Mouse (Mus musculus): Measurements from ENCODE around the gene BC005537. TPM values are rescaled to one million over a fixed set of nuclear protein-coding genes. Genes with fewer than 3 reads are reported as not detected.
A peak's percentile ranks its signal among the peaks of the same experiment; 100 is the strongest.

The BC005537 gene
- total and polyA plus RNA-seq, 2 experiments from 2014 or later = 16.3 to 52.2 TPM

GRCm38 (mm10) chr13:24806079-24806478 is 4.6 kb downstream of the BC005537 start:
- Histone ChIP-seq H3K9me3 (ENCODE audit: low read length) (no peaks in the 10 kb centered on the region), H3K36me3 (ENCODE audit: insufficient read depth, low read length) (peaks cover 6% of the 10 kb centered on the region), H3K4me3 (ENCODE audit: low read depth, low read length) (no peak overlapping the region), H3K9ac (replicated peaks; ENCODE audit: low read length, poor library complexity, severe bottlenecking) (no peak overlapping the region), H3K4me2 (ENCODE audit: low read depth, low read length, poor library complexity, severe bottlenecking) (no peak overlapping the region), H3K27me3 (ENCODE audit: insufficient read depth, low read length) (no peaks in the 10 kb centered on the region), H3K4me1 (ENCODE audit: insufficient read depth, low read length) (peaks cover 13% of the 10 kb centered on the region), H3K27ac (ENCODE audit: low read depth, low read length) (no peak overlapping the region)
- no peak for TF ChIP-seq CTCF (IDR thresholded peaks at IDR 0.05)
- DNase-seq (ENCODE audit: low spot score) (no peak), ATAC-seq (ENCODE audit: low FRiP score) (no peak)

- 91% methylated on average over 2 of the region's 2 CpGs for WGBS
- Histone ChIP-seq H3K4me2 (ENCODE audit: low read depth, low read length, poor library complexity, severe bottlenecking) (no peak overlapping the region), H3K27ac (ENCODE audit: low read depth, low read length) (no peak overlapping the region), H3K9me3 (ENCODE audit: low read length) (no peaks in the 10 kb centered on the region), H3K27me3 (ENCODE audit: insufficient read depth, low read length) (no peaks in the 10 kb centered on the region), H3K4me3 (ENCODE audit: low read depth, low read length) (no peak overlapping the region), H3K4me1 (ENCODE audit: insufficient read depth, low read length) (no peaks in the 10 kb centered on the region), H3K36me3 (ENCODE audit: insufficient read depth, low read length) (peaks cover 13% of the 10 kb centered on the region), H3K9ac (replicated peaks; ENCODE audit: low read length, poor library complexity, severe bottlenecking) (no peak overlapping the region)
- DNase-seq (ENCODE audit: low spot score) (no peak), ATAC-seq (ENCODE audit: low FRiP score) (no peak)
- TF ChIP-seq CTCF (IDR thresholded peaks at IDR 0.05) = no peak
These were observed 11.1 kb downstream of the BC005537 start for GRCm38 (mm10) chr13:24812521-24812920.

DNA sequence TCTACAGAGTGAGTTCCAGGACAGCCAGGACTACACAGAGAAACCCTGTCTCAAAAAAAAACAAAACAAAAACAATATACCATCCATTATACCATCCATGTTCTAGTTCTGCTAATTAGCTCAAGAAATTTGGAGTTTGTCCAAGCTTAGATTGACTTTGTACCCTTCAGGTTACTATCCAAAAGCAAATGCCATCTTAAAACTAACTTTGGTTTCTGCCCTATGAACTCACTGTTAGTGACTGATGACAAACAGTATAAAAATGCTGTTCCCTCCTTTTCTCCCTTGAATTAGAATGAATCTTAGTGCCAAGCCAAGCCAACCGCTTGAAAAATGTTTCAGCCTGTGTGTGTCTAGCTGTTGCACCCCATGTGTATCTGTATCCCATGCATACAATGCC is 13.2 kb downstream of the BC005537 start:
- Histone ChIP-seq H3K4me3 (ENCODE audit: low read depth, low read length) (no peak overlapping the region), H3K4me1 (ENCODE audit: insufficient read depth, low read length) (no peaks in the 10 kb centered on the region), H3K27ac (ENCODE audit: low read depth, low read length) (no peak overlapping the region), H3K9me3 (ENCODE audit: low read length) (no peaks in the 10 kb centered on the region), H3K9ac (replicated peaks; ENCODE audit: low read length, poor library complexity, severe bottlenecking) (no peak overlapping the region), H3K36me3 (ENCODE audit: insufficient read depth, low read length) (peaks cover 13% of the 10 kb centered on the region), H3K27me3 (ENCODE audit: insufficient read depth, low read length) (no peaks in the 10 kb centered on the region), H3K4me2 (ENCODE audit: low read depth, low read length, poor library complexity, severe bottlenecking) (no peak overlapping the region)
- DNase-seq (ENCODE audit: low spot score) (no peak), ATAC-seq (ENCODE audit: low FRiP score) (no peak)
- TF ChIP-seq CTCF (IDR thresholded peaks at IDR 0.05) = no peak
- WGBS = 85% methylated on average over 1 of the region's 1 CpGs

DNA sequence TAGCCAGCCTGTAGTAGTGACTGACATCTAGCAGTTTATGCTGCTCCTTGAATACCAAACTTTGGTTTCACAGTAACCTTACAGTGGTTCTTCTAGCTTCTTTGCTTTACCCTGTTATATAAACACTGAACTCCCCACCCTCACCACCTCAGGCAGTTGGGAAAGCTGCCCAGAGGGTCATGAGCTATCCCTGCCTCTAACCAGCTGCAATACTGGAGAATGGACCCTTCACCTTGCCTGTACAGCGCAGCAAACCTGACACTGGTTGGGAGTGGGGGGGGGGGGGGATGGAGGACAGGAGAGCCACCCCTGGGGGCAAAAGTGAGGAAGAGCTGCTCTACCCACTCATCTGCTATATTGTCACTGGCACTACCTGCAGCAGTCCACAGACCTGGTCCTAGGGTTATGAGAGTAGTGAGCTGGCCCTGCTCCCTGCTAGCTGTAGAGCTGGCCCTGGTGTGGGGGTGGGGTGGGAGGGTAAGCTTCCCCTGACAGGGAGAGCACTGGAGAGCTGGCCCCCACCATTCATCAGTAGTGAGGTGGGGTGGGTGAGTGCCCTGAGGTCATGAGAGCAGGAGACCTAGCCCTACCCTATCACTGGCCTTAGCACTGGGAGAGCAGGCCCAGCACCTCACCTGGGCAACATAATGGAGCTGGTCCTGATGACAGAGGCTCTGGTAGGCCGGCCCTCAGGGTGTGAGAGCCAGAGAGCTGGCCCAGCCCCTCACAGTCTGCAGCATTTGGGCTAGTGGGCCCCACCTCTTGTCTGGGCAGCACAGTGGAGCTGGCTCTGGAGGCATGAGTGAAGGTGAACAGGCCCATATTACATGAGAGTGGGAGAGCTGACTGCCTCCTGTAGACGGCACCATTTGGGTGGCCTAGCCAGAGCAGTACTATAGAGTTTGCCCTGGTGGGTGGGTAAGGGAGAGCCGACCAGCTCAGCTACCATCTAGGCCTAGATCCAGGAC is 15.0 kb downstream of the BC005537 start:
- Histone ChIP-seq H3K36me3 (ENCODE audit: insufficient read depth, low read length) (peaks cover 13% of the 10 kb centered on the region), H3K9ac (replicated peaks; ENCODE audit: low read length, poor library complexity, severe bottlenecking) (no peak overlapping the region), H3K27me3 (ENCODE audit: insufficient read depth, low read length) (no peaks in the 10 kb centered on the region), H3K4me3 (ENCODE audit: low read depth, low read length) (no peak overlapping the region), H3K9me3 (ENCODE audit: low read length) (no peaks in the 10 kb centered on the region), H3K4me2 (ENCODE audit: low read depth, low read length, poor library complexity, severe bottlenecking) (no peak overlapping the region), H3K4me1 (ENCODE audit: insufficient read depth, low read length) (no peaks in the 10 kb centered on the region), H3K27ac (ENCODE audit: low read depth, low read length) (no peak overlapping the region)
- DNase-seq (ENCODE audit: low spot score) = no peak
- 74% methylated on average over 4 of the region's 4 CpGs for WGBS
- no peak for TF ChIP-seq CTCF (IDR thresholded peaks at IDR 0.05)
- peak; percentile 58 for ATAC-seq (ENCODE audit: low FRiP score)

DNA sequence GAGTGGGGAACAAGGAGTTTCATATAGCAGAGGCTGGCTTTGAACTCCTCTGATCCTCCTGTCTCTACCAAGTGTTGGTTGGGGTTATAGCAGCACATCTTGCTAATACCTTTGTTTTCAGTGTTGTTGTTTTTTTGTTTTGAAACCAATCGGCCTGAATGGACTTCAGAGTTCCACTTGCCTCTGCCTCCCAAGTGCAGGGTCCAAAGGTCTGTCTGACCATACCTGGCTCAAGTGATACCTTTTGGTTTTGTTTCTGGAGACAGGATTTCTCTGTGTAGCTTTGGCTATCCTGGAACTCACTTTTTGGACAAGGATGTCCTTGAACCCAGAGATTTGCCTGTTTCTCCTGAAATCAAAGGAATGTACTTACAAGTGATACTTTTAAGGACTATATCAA is 18.5 kb downstream of the BC005537 start:
- Histone ChIP-seq H3K4me1 (ENCODE audit: insufficient read depth, low read length) (no peaks in the 10 kb centered on the region), H3K27me3 (ENCODE audit: insufficient read depth, low read length) (no peaks in the 10 kb centered on the region), H3K4me2 (ENCODE audit: low read depth, low read length, poor library complexity, severe bottlenecking) (no peak overlapping the region), H3K4me3 (ENCODE audit: low read depth, low read length) (no peak overlapping the region), H3K9me3 (ENCODE audit: low read length) (no peaks in the 10 kb centered on the region), H3K9ac (replicated peaks; ENCODE audit: low read length, poor library complexity, severe bottlenecking) (no peak overlapping the region), H3K36me3 (ENCODE audit: insufficient read depth, low read length) (0 out of 2 replicates have a peak, but pooled peaks cover under 1% of the 10 kb centered on the region), H3K27ac (ENCODE audit: low read depth, low read length) (no peak overlapping the region)
- WGBS = 88% methylated on average over 1 of the region's 1 CpGs
- no peak for DNase-seq (ENCODE audit: low spot score)
- TF ChIP-seq CTCF (IDR thresholded peaks at IDR 0.05) = no peak
- ATAC-seq (ENCODE audit: low FRiP score) = no peak

DNA sequence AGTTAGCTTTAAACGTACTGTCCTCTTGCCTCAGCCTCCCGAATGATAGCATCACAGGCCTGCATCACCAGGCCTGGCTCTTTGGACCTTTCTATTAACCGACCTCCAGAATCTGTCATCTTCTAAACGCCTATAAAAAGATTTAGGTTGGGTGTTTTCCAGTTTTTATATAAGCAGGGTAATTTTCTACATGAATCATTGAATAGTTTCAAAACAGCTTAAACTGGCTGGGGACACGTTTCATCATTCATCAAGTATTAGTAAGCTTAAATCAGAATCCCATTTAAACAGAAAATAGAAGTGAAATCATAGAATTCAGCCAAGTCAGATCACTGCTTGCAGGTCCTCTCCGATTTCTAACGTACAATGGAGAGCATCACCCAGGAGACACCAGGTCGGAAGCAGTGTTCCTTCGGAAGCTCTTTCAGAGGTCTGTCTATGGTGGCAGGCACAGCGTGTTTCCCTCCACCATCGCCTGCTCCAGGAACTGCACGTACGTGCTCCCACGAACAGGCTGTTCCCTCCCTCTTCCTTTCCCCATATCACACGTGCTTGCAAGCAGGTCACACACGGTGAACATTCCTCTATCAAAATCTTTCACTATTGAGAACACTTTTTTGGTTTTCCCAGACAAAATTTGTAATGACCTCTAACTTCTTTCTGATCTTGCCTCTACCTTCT is 21.3 kb downstream of the BC005537 start:
- no peaks in the 10 kb centered on the region for H3K36me3 ChIP-seq (ENCODE audit: insufficient read depth, low read length)
- H3K9ac ChIP-seq (replicated peaks; ENCODE audit: low read length, poor library complexity, severe bottlenecking) = no peak overlapping the region
- no peak for TF ChIP-seq CTCF (IDR thresholded peaks at IDR 0.05)
- no peak for ATAC-seq (ENCODE audit: low FRiP score)
- no peak overlapping the region for H3K4me2 ChIP-seq (ENCODE audit: low read depth, low read length, poor library complexity, severe bottlenecking)
- no peak overlapping the region for H3K4me3 ChIP-seq (ENCODE audit: low read depth, low read length)
- DNase-seq (ENCODE audit: low spot score) = no peak
- WGBS = 85% methylated on average over 16 of the region's 16 CpGs
- no peaks in the 10 kb centered on the region for H3K4me1 ChIP-seq (ENCODE audit: insufficient read depth, low read length)
- no peaks in the 10 kb centered on the region for H3K9me3 ChIP-seq (ENCODE audit: low read length)
- no peak overlapping the region for H3K27ac ChIP-seq (ENCODE audit: low read depth, low read length)
- no peaks in the 10 kb centered on the region for H3K27me3 ChIP-seq (ENCODE audit: insufficient read depth, low read length)

Data from midbrain, postnatal 0 days (tissue).